Mouse (Mus musculus) left cerebral cortex, adult 18-20 months (tissue): Measurements from ENCODE around the gene Shld1. TPM values are rescaled to one million over a fixed set of nuclear protein-coding genes. Genes with fewer than 3 reads are reported as not detected.

Source experiments
- DNase-seq, 2 experiments: peaks; one replicate each; pipeline ENCODE4 v3.0.0; 2021 to 2022; ENCODE audit warnings: low spot score in 2 of 2, mixed read lengths in 1 of 2
- total RNA-seq, 2 experiments: library from RNA; stranded (reverse); gene quantifications; 2 replicates each; pipeline ENCODE4 v1.2.3; 2021

The Shld1 gene
- total RNA-seq, 2 experiments from 2014 or later: 7.9 to 8.7 TPM

DNA sequence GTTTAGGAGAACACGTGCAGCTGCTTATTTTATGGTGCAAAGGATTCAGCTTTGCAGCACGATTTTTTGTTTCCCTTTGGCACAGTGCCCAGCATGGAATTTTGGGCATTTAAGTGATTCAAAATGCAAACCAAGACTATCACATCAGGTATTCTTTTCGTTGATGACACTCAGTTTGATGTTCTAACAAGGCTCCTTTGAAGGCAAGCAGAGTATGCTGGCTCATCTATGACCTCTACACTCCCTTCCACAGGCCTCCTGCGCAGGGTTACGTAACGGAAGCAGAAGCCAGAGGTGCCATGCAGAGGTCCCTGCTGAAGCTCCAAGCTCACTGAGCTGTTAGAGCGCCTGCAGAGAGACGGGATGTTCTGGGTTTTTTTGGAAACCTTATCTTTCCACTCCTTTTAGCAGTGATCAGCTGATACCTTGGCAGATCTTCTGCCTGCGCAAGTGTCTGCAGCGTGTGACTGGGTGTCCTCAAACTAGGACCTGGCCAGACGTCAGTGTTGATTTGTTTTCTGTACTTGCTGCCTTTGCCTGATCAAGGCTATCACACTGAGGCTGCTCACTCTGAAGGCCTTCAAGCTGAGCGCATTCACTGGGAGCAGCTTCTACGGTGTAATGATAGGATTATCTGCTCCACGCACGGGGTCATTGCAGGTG lies 3.0 kb downstream of the Shld1 start:
- peak; percentile 53 to 56 for DNase-seq

DNA sequence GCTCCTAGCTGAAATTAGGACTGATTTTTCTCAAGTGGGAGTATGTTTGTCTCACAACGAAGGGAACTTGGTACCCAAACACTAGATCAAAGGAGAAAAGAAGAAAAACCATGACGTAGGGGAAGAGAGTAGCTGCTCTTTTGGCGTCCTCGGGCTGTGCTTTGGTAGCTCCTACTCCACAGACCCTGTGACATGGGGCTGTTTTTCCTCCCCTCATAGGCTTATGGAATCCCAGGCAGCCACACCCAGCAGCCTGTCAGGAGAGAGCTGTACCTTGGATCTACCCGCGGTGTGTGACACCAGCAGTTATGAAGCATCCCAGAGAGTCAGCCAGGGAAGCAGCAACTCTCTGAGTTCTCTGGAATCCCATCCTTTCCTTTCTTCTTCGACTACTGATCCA lies 5.0 kb downstream of the Shld1 start:
- no peak for DNase-seq

DNA sequence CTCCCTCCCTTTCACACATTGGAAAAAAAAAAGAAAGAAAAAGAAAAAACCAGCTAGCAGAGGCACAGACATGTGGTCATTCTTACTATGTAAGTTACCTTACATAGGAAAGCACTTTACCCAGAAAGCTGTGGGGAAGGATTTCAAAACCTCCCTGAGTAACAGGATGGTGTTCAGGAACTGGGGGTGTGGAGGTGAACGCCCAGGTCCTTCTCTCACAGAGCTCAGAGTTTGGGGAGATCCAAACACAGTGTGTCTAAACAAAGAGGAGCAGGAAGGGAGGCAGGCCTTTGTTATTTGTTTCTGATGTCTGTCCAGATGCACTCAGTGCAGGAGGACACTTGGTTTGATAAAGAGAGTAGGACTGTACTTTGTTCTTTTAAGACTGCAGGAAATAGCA lies 5.6 kb downstream of the Shld1 start:
- DNase-seq: no peak

GRCm38 (mm10) chr2:132693980-132694379 lies 7.2 kb downstream of the Shld1 start:
- no peak for DNase-seq

- DNase-seq: no peak
Observed at GRCm38 (mm10) chr2:132695358-132696093, 8.8 kb downstream of the Shld1 start.

DNA sequence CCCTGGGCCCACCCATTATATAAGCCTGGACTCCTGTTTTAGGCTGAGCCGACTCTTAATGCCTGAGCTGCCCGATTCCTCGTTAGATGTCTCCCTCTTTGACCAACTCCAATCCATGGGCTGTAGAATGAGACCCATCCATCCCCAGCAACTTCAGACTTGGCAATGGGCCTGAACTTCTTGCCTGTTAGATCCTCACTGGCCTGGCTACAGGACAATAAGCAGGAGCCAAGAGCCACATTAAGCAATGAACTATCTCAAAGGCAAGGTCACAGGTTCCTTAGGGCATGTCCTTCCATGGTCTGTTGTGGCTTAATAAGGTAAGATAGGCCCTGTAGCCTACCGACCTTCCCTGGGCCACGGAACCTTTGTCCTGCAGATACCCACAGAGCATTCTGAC lies 9.8 kb downstream of the Shld1 start:
- DNase-seq: no peak

DNA sequence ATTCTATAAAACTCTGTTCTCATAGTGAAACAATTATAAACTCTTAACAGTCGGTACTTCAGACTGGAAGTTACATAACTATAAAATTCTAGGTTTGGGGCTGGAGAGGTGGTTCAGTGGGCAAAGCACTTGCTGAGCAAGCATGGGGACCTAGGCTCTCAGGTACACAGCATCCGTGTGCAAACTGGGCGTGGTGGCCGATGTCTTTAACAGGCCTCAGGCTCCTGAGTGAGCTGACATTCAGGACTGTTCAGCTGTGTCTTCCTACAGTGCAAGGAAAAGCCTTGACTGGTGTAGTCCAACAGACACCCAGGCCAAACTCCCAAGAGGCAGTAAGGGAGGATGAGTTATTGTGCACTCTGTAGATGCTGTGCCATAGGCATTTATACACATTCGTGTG lies 10.5 kb downstream of the Shld1 start:
- DNase-seq: no peak

GRCm38 (mm10) chr2:132697695-132698094 lies 11.0 kb downstream of the Shld1 start:
- no peak for DNase-seq

DNA sequence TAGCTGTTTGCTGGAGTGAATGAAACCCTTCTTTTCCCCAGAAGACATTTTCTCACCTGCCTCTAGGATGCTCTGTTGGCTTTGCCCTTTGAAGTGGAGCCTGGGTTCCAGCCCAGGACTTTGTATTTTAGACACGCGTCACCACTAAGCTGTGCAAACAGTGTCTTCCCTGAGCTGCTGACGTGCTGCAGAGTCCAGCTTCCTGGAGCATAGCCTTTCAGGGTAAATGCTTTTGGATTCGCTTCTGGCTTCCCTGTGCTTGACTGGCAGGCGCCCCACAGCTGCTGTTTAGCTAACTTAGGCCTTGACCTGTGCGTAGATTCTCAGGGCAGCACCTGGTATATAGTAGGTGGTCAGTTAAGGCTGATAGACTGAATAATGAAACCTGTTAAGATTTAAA lies 11.7 kb downstream of the Shld1 start:
- DNase-seq: no peak

DNA sequence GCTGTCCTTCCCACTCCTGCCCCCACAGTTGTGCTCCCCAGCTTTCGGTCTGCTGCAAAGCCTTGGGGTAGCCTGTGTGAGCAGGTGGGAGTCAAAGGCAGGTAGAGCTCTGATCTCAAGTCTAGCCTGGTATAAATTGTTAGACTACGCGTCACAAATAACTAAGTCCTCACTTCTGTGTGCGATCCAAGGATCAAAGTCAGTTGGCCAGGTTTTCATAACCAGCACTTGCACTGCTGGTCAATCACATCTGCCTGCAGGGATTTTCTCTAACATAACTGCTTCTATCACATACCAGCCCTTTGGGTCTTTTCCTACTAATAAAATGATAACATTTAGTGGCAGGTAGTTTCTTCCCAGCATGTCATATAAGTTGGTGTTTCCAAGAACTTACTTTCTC lies 14.2 kb downstream of the Shld1 start:
- DNase-seq: no peak

- DNase-seq: peak; percentile 77 to 82
Observed at GRCm38 (mm10) chr2:132701451-132701886, 14.7 kb downstream of the Shld1 start.

DNA sequence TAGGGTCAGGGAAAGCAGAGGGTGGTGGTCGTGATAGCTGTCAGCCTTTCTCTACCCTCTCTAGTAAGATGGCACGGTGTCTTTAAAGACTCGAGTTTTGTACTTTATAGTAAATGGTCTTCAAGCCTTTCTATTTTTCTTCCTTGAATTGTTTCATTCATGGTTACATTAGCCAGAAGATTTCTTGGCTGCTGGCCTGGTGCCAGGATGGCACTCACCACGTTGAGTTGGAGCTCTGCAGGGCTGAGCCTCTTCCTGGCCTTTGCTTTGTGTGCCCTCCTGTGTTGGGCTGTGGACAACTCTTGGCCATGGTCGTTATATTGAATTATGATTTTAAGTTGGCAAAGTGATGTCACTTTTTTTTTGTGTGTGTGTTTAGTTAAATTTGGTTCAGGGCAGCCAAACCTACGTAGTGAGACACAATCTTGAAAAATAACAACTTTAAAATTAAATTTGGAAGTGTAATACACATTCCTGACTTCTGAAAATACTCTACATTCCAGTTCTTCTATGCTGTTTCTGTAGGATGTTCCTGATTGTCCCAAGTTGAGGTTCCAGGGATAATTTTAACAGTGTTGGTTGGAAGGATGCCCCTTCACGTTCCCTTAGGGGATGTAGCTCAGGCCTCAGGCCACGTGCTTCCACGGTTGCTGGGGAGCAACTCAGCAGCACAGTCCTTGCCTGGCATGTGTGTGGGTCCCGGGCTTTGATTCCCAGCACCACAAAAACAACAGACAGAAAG lies 18.7 kb downstream of the Shld1 start:
- DNase-seq: no peak

DNA sequence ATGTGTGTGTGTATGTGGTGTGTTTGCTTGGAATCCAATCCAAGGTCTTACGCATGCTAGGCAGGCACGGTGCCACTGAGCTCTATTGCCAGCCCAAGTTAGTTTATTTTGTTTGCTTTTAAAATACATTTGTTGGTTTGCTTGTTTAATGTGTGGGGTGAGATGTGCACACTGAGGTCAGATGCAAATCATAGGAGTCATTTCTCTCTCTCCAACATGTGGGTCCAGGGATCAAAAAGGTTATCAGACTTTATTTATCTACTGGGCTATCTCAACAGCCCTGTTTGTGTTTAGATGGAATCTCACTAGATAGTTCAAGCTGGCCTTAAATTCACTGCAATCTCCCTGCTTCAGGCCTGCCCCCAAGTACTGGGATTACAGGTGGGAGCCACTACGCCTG lies 19.6 kb downstream of the Shld1 start:
- DNase-seq: no peak

DNA sequence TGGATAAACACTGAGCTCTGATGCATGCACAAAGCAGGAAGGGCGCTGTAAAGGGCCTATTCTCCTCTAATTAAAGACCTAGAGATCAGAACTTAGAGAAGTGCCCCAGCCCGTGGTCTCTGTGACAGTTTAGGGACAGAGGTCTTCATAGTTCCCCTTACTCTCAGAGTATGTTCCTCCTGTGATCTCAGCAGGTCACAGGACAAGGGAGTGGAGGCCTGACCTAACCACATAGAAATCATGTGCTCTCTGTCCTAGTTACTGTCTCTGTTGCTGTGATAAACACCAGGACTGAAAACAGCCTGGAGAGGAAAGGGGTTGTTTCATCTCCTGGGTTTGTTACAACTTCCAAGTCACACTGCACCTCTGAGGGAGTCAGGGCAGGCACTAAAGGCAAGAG lies 23.8 kb downstream of the Shld1 start:
- DNase-seq: no peak

DNA sequence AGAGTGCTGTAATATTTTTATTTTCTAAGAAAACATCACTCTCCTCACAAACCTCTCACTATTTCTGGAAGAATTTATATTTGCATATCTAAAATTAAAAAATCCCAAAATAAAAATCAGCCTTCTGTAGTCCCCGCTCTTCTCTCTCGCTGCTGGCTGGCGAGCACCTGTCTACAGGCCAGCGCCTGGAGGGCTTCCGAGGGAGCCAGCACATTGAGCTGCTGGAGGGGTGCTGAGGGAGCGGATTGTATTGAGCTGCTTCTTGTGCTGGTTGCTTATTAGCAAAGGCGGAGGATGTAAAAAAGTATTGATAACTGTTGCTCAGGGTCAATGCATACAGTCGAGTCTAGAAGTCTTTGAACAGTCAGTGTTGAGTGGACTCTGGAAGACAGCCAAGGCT lies 25.3 kb downstream of the Shld1 start:
- no peak for DNase-seq

DNA sequence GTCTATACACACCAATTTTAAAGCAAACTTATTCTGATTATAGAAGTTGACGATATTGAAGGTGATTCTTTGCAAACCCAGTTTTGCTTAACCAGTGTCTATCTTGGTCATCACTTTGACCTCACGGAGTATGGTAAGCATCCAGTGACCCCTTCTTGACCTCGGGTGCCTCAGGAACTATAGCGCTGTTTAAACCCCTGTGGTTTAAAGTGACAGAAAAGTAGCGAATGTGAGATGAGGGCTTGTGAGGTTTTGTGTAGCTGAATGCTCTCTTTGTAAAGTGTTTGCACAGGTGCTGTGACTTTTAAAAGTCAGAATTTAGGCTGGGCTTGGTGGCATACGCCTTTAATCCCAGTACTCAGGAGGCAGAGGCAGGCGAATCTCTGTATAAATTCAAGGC lies 27.8 kb downstream of the Shld1 start:
- DNase-seq: no peak

DNA sequence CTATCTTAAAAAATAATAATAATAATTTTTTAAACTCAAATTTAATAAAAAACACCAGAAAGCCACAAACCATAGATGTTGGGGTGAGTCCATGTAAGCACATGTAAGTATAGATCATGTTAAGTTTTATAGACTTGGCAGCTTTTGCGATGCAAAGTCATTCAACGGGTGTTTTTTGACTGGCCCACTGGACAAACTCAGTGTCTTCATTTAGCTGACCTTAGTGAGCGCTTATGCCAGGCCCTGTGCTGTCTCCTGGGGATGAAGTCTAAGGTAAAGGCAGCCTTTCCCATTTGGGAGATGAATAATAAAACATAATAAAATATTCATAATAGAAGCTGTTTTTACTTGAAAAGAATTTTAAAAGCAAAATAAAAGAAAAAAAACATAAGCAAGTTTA lies 28.2 kb downstream of the Shld1 start:
- no peak for DNase-seq

GRCm38 (mm10) chr2:132715421-132716070 lies 28.8 kb downstream of the Shld1 start:
- no peak for DNase-seq

DNA sequence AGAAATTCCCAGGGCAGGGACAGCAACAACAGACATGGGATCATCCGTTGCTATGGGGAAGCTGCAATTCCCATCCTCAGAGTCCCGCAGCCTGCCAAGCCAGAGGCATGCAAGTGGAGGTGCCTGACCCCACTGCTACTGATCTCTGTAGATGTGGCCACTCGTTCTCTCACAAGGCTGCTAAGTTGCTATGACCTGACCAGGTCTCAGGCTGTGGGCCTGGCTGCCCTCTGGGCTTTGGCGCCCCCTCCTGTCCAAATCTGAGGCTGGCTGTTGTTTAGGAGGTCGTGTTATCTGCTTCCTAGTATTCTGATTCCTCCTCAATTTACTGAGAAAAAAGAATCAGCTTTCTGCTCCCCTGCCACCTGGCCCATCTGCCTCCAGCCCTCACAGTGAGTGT lies 29.4 kb downstream of the Shld1 start:
- DNase-seq: peak; percentile 42 to 52

GRCm38 (mm10) chr2:132716901-132717536 lies 30.3 kb downstream of the Shld1 start:
- no peak for DNase-seq

DNA sequence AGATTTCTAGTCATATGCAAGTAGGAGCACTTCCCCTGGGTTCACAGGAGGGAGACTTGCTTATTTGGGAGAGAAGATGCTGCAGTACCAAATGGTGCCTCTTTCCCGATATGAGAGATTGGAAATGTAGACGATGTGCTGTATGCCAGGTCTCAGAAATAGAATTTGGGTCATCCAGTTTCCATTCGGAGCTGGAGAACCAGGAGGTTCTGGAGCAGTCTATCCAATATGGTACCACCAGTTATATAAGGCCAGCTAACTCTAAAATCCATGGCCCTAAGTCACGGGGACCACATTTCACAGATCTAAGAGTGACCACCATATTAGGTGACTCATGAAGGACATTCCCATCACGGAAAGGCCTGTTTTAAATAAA lies 30.8 kb downstream of the Shld1 start:
- DNase-seq: peak in 1 of 2 experiments; percentile 38
